Mouse (Mus musculus): ENCODE results near the gene Zfp536. TPM values are rescaled to one million over a fixed set of nuclear protein-coding genes. Genes with fewer than 3 reads are reported as not detected.

Gene Zfp536
- total and polyA plus RNA-seq, 3 experiments = not detected

DNA sequence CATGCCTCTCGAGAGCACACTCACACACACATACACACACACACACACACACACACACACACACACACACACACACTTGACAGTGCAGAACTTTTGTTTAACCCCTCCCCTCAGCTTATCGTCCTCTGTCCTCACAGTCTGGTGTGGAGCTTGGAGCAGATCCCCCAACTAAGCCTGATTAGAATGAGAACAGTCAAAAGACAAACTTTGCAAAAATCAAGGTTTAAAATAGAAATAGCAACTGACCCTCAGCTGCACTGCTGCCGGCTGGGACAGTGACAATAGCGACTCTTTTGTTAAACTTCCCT lies 37.1 kb downstream of the Zfp536 start:
- no peaks in the 10 kb centered on the region for H3K79me2 ChIP-seq (replicated peaks; ENCODE audit: control insufficient read depth, extremely low read depth, insufficient read depth, poor library complexity, severe bottlenecking)
- H3K27me3 ChIP-seq (replicated peaks) = no peaks in the 10 kb centered on the region
- in situ Hi-C loops (cut with MboI; ENCODE audit: low pct_ligation_motif_present, low pct_unique_long_range_greater_than_20kb, low sequenced_read_pairs) = no loop called here
- no peak overlapping the region for H3K27ac ChIP-seq (ENCODE audit: insufficient read depth, low read depth)
- H3K4me1 ChIP-seq (ENCODE audit: control insufficient read depth in 1 of 2, insufficient read depth in 2 of 2) = no peaks in the 10 kb centered on the region
- H3K36me3 ChIP-seq (replicated peaks in 1 of 2; ENCODE audit: control insufficient read depth in 1 of 2, insufficient read depth in 1 of 2, low read length in 1 of 2) = no peaks in the 10 kb centered on the region
- H3K9me3 ChIP-seq (replicated peaks; ENCODE audit: low read length) = peaks cover 73% of the 10 kb centered on the region
- TF ChIP-seq SMC3 (IDR thresholded peaks at IDR 0.05; ENCODE audit: low read depth, low read length) = no peak
- no peak for TF ChIP-seq TBP (conservative IDR thresholded peaks at IDR 0.05; ENCODE audit: low read depth, low read length)
- no peak for TF ChIP-seq ZMIZ1 (IDR thresholded peaks at IDR 0.05; ENCODE audit: low read depth, low read length)
- TF ChIP-seq ZKSCAN1 (IDR thresholded peaks at IDR 0.05; ENCODE audit: borderline replicate concordance, low read depth, low read length) = no peak
- no peak for TF ChIP-seq MAX (IDR thresholded peaks at IDR 0.05; ENCODE audit: low read length)
- H3K9ac ChIP-seq (ENCODE audit: insufficient read depth, low read depth) = no peak overlapping the region
- dilution Hi-C loops (cut with MboI; ENCODE audit: extremely low pct_ligation_motif_present, extremely low pct_unique_long_range_greater_than_20kb, low sequenced_read_pairs) = no loop called here
- H3K4me3 ChIP-seq (replicated peaks in 1 of 3; ENCODE audit: low read depth in 2 of 3, low read length in 2 of 3, poor library complexity in 1 of 3) = no peak overlapping the region
- H3K4me2 ChIP-seq (ENCODE audit: insufficient read depth, low read depth, poor library complexity, severe bottlenecking) = no peak overlapping the region
- no peak for DNase-seq (ENCODE audit: extremely low read depth)

DNA sequence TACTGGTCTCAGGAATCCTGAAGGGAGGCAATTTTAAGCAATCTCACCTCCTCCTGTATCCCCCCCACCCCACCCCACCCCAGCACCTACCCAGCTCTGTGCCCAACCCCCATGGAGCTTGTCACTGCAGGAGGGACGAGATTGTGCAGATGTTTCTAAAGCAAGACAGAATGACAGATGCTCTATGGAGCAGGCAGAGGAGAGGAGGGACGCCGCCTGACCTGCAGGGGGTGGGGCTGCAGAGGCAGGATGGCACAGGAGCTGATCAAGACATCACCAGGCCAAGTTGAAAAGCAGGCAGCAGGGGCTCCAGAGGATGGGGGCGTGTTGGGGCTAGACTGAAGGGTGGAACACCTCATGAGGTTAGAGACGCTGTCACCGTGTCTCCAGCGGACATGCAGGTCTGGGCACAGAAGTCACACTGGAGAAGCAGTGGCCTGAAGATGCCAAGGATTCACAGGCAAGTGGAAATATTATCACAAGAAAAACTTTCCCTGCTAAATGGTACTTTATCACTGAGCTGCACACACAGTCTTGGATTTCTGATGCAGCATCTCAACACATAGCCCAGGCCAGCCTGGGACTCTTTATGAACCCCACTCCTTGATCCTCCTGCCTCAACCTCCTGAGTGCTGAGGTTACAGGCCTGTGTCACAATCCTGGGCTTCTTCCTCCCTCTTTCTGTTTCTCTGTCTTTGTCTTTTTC lies 37.6 kb downstream of the Zfp536 start:
- Histone ChIP-seq H3K4me3 (replicated peaks in 1 of 3; ENCODE audit: low read depth in 2 of 3, low read length in 2 of 3, poor library complexity in 1 of 3) (no peak overlapping the region), H3K36me3 (replicated peaks in 1 of 2; ENCODE audit: control insufficient read depth in 1 of 2, insufficient read depth in 1 of 2, low read length in 1 of 2) (no peaks in the 10 kb centered on the region), H3K9me3 (replicated peaks; ENCODE audit: low read length) (peaks cover 72% of the 10 kb centered on the region), H3K4me1 (ENCODE audit: control insufficient read depth in 1 of 2, insufficient read depth in 2 of 2) (no peaks in the 10 kb centered on the region), H3K79me2 (replicated peaks; ENCODE audit: control insufficient read depth, extremely low read depth, insufficient read depth, poor library complexity, severe bottlenecking) (no peaks in the 10 kb centered on the region), H3K4me2 (ENCODE audit: insufficient read depth, low read depth, poor library complexity, severe bottlenecking) (no peak overlapping the region), H3K27me3 (replicated peaks) (no peaks in the 10 kb centered on the region), H3K27ac (ENCODE audit: insufficient read depth, low read depth) (no peak overlapping the region), H3K9ac (ENCODE audit: insufficient read depth, low read depth) (no peak overlapping the region)
- DNase-seq (ENCODE audit: extremely low read depth) = no peak
- dilution Hi-C loops (cut with MboI; ENCODE audit: extremely low pct_ligation_motif_present, extremely low pct_unique_long_range_greater_than_20kb, low sequenced_read_pairs) (no loop called here), in situ Hi-C loops (cut with MboI; ENCODE audit: low pct_ligation_motif_present, low pct_unique_long_range_greater_than_20kb, low sequenced_read_pairs) (no loop called here)
- TF ChIP-seq IRF4 (IDR thresholded peaks at IDR 0.05; ENCODE audit: low read depth, low read length) = no peak
- TF ChIP-seq RCOR1 (conservative IDR thresholded peaks at IDR 0.05; ENCODE audit: low read depth, low read length) = no peak
- no peak for TF ChIP-seq CHD2 (IDR thresholded peaks at IDR 0.05; ENCODE audit: low read length)
- TF ChIP-seq USF1 (IDR thresholded peaks at IDR 0.05; ENCODE audit: low read depth, low read length) = no peak
- TF ChIP-seq POLR2AphosphoS2 (IDR thresholded peaks at IDR 0.05; ENCODE audit: low read depth, low read length) = no peak
- TF ChIP-seq SIN3A (IDR thresholded peaks at IDR 0.05; ENCODE audit: low read length) = no peak
- no peak for TF ChIP-seq TCF12 (IDR thresholded peaks at IDR 0.05; ENCODE audit: low read depth, low read length)

DNA sequence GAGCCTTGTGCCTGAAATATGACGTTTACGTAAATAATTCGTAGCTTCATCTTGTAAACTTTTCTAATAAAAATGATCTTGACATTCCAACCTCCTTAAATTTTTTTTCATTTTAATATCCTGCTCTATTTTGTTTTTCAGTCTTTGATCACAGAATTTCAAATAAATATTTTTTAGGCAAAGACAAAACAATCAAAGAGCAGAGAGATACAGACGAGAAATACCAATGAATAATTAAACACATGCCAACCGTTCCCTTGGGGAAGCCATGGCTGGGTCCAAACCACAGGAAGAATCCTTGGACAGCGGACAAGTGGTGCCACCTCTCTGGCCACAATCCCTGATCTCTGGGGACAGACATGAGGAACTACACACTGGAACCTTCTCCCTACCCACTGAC lies 38.3 kb downstream of the Zfp536 start:
- H3K9me3 ChIP-seq (replicated peaks; ENCODE audit: low read length) = peaks cover 72% of the 10 kb centered on the region
- no peak overlapping the region for H3K4me3 ChIP-seq (replicated peaks in 1 of 3; ENCODE audit: low read depth in 2 of 3, low read length in 2 of 3, poor library complexity in 1 of 3)
- TF ChIP-seq TCF12 (IDR thresholded peaks at IDR 0.05; ENCODE audit: low read depth, low read length) (no peak), JUN (IDR thresholded peaks at IDR 0.05; ENCODE audit: insufficient read depth, low read depth, low read length) (no peak), CHD2 (IDR thresholded peaks at IDR 0.05; ENCODE audit: low read length) (no peak), ZNF384 (IDR thresholded peaks at IDR 0.05; ENCODE audit: low read depth, low read length) (no peak), HCFC1 (IDR thresholded peaks at IDR 0.05; ENCODE audit: low read depth, low read length) (no peak), JUND (conservative IDR thresholded peaks at IDR 0.05; ENCODE audit: low read depth, low read length) (no peak), SIN3A (IDR thresholded peaks at IDR 0.05; ENCODE audit: low read length) (no peak), MAFK (IDR thresholded peaks at IDR 0.05; ENCODE audit: insufficient replicate concordance, low read length) (no peak), ZKSCAN1 (IDR thresholded peaks at IDR 0.05; ENCODE audit: borderline replicate concordance, low read depth, low read length) (no peak), MAX (IDR thresholded peaks at IDR 0.05; ENCODE audit: low read length) (no peak), MXI1 (IDR thresholded peaks at IDR 0.05; ENCODE audit: low read depth, low read length) (no peak), BHLHE40 (IDR thresholded peaks at IDR 0.05; ENCODE audit: low read depth, low read length) (no peak), ETS1 (conservative IDR thresholded peaks at IDR 0.05; ENCODE audit: low read depth, low read length) (no peak)
- no peak for DNase-seq (ENCODE audit: extremely low read depth)
- no peaks in the 10 kb centered on the region for H3K4me1 ChIP-seq (ENCODE audit: control insufficient read depth in 1 of 2, insufficient read depth in 2 of 2)
- H3K27ac ChIP-seq (ENCODE audit: insufficient read depth, low read depth) = no peak overlapping the region
- no peaks in the 10 kb centered on the region for H3K36me3 ChIP-seq (replicated peaks in 1 of 2; ENCODE audit: control insufficient read depth in 1 of 2, insufficient read depth in 1 of 2, low read length in 1 of 2)
- in situ Hi-C loops (cut with MboI; ENCODE audit: low pct_ligation_motif_present, low pct_unique_long_range_greater_than_20kb, low sequenced_read_pairs) = no loop called here
- dilution Hi-C loops (cut with MboI; ENCODE audit: extremely low pct_ligation_motif_present, extremely low pct_unique_long_range_greater_than_20kb, low sequenced_read_pairs) = no loop called here
- H3K27me3 ChIP-seq (replicated peaks) = no peaks in the 10 kb centered on the region
- H3K9ac ChIP-seq (ENCODE audit: insufficient read depth, low read depth) = no peak overlapping the region
- H3K79me2 ChIP-seq (replicated peaks; ENCODE audit: control insufficient read depth, extremely low read depth, insufficient read depth, poor library complexity, severe bottlenecking) = no peaks in the 10 kb centered on the region
- no peak overlapping the region for H3K4me2 ChIP-seq (ENCODE audit: insufficient read depth, low read depth, poor library complexity, severe bottlenecking)

All from CH12.LX (cell line).